Mouse (Mus musculus) C2C12 (cell line): Measurements from ENCODE around the gene Zcchc8. TPM values are rescaled to one million over a fixed set of nuclear protein-coding genes. Genes with fewer than 3 reads are reported as not detected.

Source experiments
- H3K27me3 ChIP-seq: one replicate; pipeline ENCODE4 v1.6.1; 2011; ENCODE audit not compliant: control insufficient read depth, insufficient read depth, insufficient read length
- H3K36me3 ChIP-seq: one replicate; pipeline ENCODE4 v1.6.1; 2011; ENCODE audit not compliant: control insufficient read depth, insufficient read depth
- H3K4me3 ChIP-seq: one replicate; pipeline ENCODE4 v1.5.1; 2011; ENCODE audit warnings: mild to moderate bottlenecking, control low read depth; ENCODE audit not compliant: poor library complexity, insufficient read depth, severe bottlenecking
- H3K79me2 ChIP-seq: one replicate; pipeline ENCODE4 v1.6.1; 2011; ENCODE audit not compliant: control insufficient read depth, insufficient read depth
- H3K79me3 ChIP-seq: one replicate; pipeline ENCODE4 v1.6.1; 2011; ENCODE audit warnings: low read depth, control low read depth
- H3ac ChIP-seq: one replicate; pipeline ENCODE3; 2011; ENCODE audit warnings: low read depth; ENCODE audit not compliant: control insufficient read depth, insufficient read length
- CEBPB ChIP-seq: IDR thresholded peaks from one replicate; pipeline ENCODE4 v1.6.1; 2011; ENCODE audit warnings: low read depth, mild to moderate bottlenecking, control low read depth, moderate library complexity
- CTCF ChIP-seq: IDR thresholded peaks from one replicate; pipeline ENCODE4 v1.5.1; 2011; ENCODE audit not compliant: control insufficient read depth, insufficient read depth, insufficient read length
- FOSL1 ChIP-seq: IDR thresholded peaks from one replicate; pipeline ENCODE4 v1.8.0; 2011; ENCODE audit warnings: mild to moderate bottlenecking, low read length; ENCODE audit not compliant: poor library complexity, insufficient read depth, severe bottlenecking
- MAX ChIP-seq: IDR thresholded peaks from one replicate; pipeline ENCODE4 v1.6.1; 2011; ENCODE audit warnings: mild to moderate bottlenecking, control low read depth
- MYOD1 ChIP-seq: IDR thresholded peaks from one replicate; pipeline ENCODE4 v1.6.1; 2011; ENCODE audit warnings: low read depth; ENCODE audit not compliant: control insufficient read depth, insufficient read length
- MYOG ChIP-seq: IDR thresholded peaks from one replicate; pipeline ENCODE4 v1.6.1; 2011; ENCODE audit not compliant: control insufficient read depth, insufficient read length; ENCODE audit errors: extremely low read depth
- USF1 ChIP-seq: IDR thresholded peaks from one replicate; pipeline ENCODE4 v1.6.1; 2011; ENCODE audit warnings: low read depth, mild to moderate bottlenecking, control low read depth, moderate library complexity
- polyA plus RNA-seq: library from polyadenylated mRNA; unstranded; fragments of >200 nt; fragmentation: generic; extraction: Trizol; gene quantifications from one replicate; pipeline ENCODE4 v1.2.1, GENCODE M21; 2012; ENCODE audit warnings: missing spikeins

The Zcchc8 gene
- polyA plus RNA-seq, 1 experiment, result 16.7 TPM

GRCm38 (mm10) chr5:123670800-123671472, 50.0 kb downstream of the Zcchc8 start:
- no peak for TF ChIP-seq MYOD1
- no peak for TF ChIP-seq CTCF
- no peak for TF ChIP-seq CEBPB
- no peak for TF ChIP-seq MAX
- TF ChIP-seq MYOG, result no peak
- TF ChIP-seq FOSL1, result no peak
- no peak for TF ChIP-seq USF1
- no peak overlapping the region for H3ac ChIP-seq

GRCm38 (mm10) chr5:123669991-123670799, 50.7 kb downstream of the Zcchc8 start:
- TF ChIP-seq CEBPB, result no peak
- peak; percentile 18 for TF ChIP-seq USF1
- TF ChIP-seq MYOD1, result no peak
- no peak for TF ChIP-seq MAX
- no peak for TF ChIP-seq FOSL1
- no peak for TF ChIP-seq CTCF
- Histone ChIP-seq H3K79me3 (peaks cover 48% of the 10 kb centered on the region), H3K36me3 (no peaks in the 10 kb centered on the region), H3K4me3 (no peak overlapping the region), H3K27me3 (no peaks in the 10 kb centered on the region), H3K79me2 (peaks cover 99% of the 10 kb centered on the region), H3ac (no peak overlapping the region)

More at GRCm38 (mm10) chr5:123670800-123671472, 50.0 kb downstream of the Zcchc8 start:
- Histone ChIP-seq H3K79me3 (peaks cover 42% of the 10 kb centered on the region), H3K36me3 (no peaks in the 10 kb centered on the region), H3K4me3 (no peak overlapping the region), H3K79me2 (peaks cover 99% of the 10 kb centered on the region), H3K27me3 (no peaks in the 10 kb centered on the region)

DNA sequence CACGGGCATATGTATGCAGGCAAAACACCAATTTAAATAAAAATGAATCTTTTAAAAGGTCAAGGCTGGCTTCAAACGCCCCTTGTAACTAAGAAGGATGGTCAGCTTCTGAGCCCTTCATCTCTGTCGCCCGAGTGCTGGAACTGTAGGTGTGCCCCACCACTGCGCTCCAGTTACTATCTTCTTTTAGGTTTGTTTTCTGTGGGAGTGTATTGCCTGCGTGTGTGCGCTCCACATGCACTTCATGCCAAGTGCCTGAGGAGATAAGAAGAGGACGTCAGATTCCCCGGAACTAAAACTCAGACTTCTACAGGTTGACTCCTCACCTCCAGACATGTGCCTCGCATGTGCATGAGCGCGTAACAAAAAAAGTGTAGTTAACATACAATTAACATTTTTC, 53.0 kb downstream of the Zcchc8 start:
- Histone ChIP-seq H3K79me3 (peaks cover 46% of the 10 kb centered on the region), H3K4me3 (no peak overlapping the region), H3K36me3 (no peaks in the 10 kb centered on the region), H3K79me2 (peaks cover 99% of the 10 kb centered on the region), H3ac (no peak overlapping the region), H3K27me3 (no peaks in the 10 kb centered on the region)
- no peak for TF ChIP-seq CTCF
- TF ChIP-seq MAX, result no peak
- no peak for TF ChIP-seq CEBPB
- no peak for TF ChIP-seq MYOD1
- TF ChIP-seq FOSL1, result no peak
- no peak for TF ChIP-seq USF1
- no peak for TF ChIP-seq MYOG

DNA sequence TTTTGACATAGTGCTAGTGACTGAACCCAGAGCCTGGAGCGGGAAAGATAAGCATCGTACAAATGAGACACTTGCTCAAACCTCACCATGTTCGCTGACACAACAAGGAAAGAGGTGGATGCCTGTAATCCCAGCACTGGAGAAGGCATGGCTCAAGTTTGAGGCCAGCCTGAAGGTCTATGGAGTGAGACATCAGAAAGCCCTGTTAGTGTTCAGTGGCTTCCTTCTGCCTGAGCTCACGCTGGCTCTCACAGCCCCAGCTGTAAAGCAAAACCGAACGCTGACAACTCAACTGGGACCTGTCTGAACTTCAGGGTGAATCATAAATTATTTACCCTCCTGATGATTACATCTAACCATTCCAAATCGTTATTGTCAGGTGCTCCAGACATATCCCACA, 54.9 kb downstream of the Zcchc8 start:
- Histone ChIP-seq H3K79me3 (peaks cover 43% of the 10 kb centered on the region), H3K79me2 (peaks cover 99% of the 10 kb centered on the region), H3K27me3 (no peaks in the 10 kb centered on the region), H3ac (no peak overlapping the region), H3K4me3 (no peak overlapping the region), H3K36me3 (no peaks in the 10 kb centered on the region)
- TF ChIP-seq FOSL1, result no peak
- no peak for TF ChIP-seq MAX
- TF ChIP-seq MYOG, result no peak
- no peak for TF ChIP-seq CEBPB
- no peak for TF ChIP-seq CTCF
- TF ChIP-seq MYOD1, result no peak
- no peak for TF ChIP-seq USF1

GRCm38 (mm10) chr5:123664329-123664728, 56.6 kb downstream of the Zcchc8 start:
- no peak for TF ChIP-seq MAX
- no peak for TF ChIP-seq MYOD1
- no peak for TF ChIP-seq FOSL1
- TF ChIP-seq USF1, result no peak
- no peaks in the 10 kb centered on the region for H3K36me3 ChIP-seq
- H3ac ChIP-seq, result no peak overlapping the region
- H3K27me3 ChIP-seq, result no peaks in the 10 kb centered on the region
- peaks cover 99% of the 10 kb centered on the region for H3K79me2 ChIP-seq
- peaks cover 41% of the 10 kb centered on the region for H3K79me3 ChIP-seq
- H3K4me3 ChIP-seq, result no peak overlapping the region
